Mouse (Mus musculus) MEL (cell line): ENCODE results near the gene Cxcl2. TPM values are rescaled to one million over a fixed set of nuclear protein-coding genes. Genes with fewer than 3 reads are reported as not detected.

Experiments
- DNase-seq: peaks from one replicate; pipeline ENCODE4 v3.0.0; 2011; ENCODE audit warnings: low read depth, low spot score
- H3K27ac ChIP-seq: 2 replicates; pipeline ENCODE4 v1.5.1; 2012; ENCODE audit warnings: low read depth, mild to moderate bottlenecking, control low read depth, low read length, moderate library complexity; ENCODE audit not compliant: control insufficient read depth
- H3K27me3 ChIP-seq, 2 experiments: fragments of 150-350 bp in 1 of 2; sonication (generic) in 1 of 2; 2 replicates each; pipeline ENCODE4 v1.6.1; 2012; ENCODE audit warnings: low read length in 2 of 2, mild to moderate bottlenecking in 2 of 2, improper control_type of control experiment in 1 of 2, moderate library complexity in 1 of 2; ENCODE audit not compliant: insufficient read depth in 2 of 2, control insufficient read depth in 1 of 2
- H3K36me3 ChIP-seq, 2 experiments: 2 replicates each; pipeline ENCODE4 v1.6.1; 2012 to 2014; ENCODE audit warnings: low read length in 2 of 2, improper control_type of control experiment in 1 of 2, inconsistent platforms in 1 of 2, mild to moderate bottlenecking in 1 of 2; ENCODE audit not compliant: insufficient read depth in 2 of 2, control insufficient read depth in 1 of 2
- H3K4me1 ChIP-seq, 2 experiments: fragments of 150-350 bp in 1 of 2; sonication (generic) in 1 of 2; 2 replicates each; pipeline ENCODE4 v1.6.1; 2012; ENCODE audit warnings: low read length in 2 of 2, improper control_type of control experiment in 1 of 2, mild to moderate bottlenecking in 1 of 2; ENCODE audit not compliant: insufficient read depth in 2 of 2, control insufficient read depth in 1 of 2
- H3K4me3 ChIP-seq, 2 experiments: fragments of 150-350 bp in 1 of 2; sonication (generic) in 1 of 2; 2 replicates each; pipeline ENCODE4 v1.5.1; 2012; ENCODE audit warnings: low read depth in 2 of 2, low read length in 2 of 2, mild to moderate bottlenecking in 2 of 2, moderate library complexity in 2 of 2, control low read depth in 1 of 2, improper control_type of control experiment in 1 of 2; ENCODE audit not compliant: control insufficient read depth in 1 of 2, insufficient read depth in 1 of 2
- H3K79me2 ChIP-seq: 2 replicates; pipeline ENCODE4 v1.6.1; 2012; ENCODE audit warnings: mild to moderate bottlenecking, low read length, moderate library complexity; ENCODE audit not compliant: control insufficient read depth, poor library complexity, insufficient read depth
- H3K9ac ChIP-seq: 2 replicates; pipeline ENCODE4 v1.6.1; 2012; ENCODE audit warnings: low read depth, mild to moderate bottlenecking, control low read depth, low read length, moderate library complexity; ENCODE audit not compliant: control insufficient read depth, poor library complexity, severe bottlenecking
- H3K9me3 ChIP-seq: fragments of 150-350 bp; sonication (generic); replicated peaks from 2 replicates; pipeline ENCODE4 v1.6.1; 2012; ENCODE audit warnings: mild to moderate bottlenecking, low read length, improper control_type of control experiment, moderate library complexity; ENCODE audit not compliant: insufficient read depth
- CHD1 ChIP-seq: IDR thresholded peaks from 2 replicates; pipeline ENCODE4 v1.6.1; 2012; ENCODE audit warnings: low read depth, mild to moderate bottlenecking, inconsistent platforms, low read length, improper control_type of control experiment
- CHD2 ChIP-seq: IDR thresholded peaks from 2 replicates; pipeline ENCODE4 v1.6.1; 2011; ENCODE audit warnings: low read length, improper control_type of control experiment
- CTCF ChIP-seq, 3 experiments: IDR thresholded peaks in 2 of 3; conservative IDR thresholded peaks in 1 of 3; 2 replicates each; pipeline ENCODE4 v1.5.1; 2011 to 2012; ENCODE audit warnings: low read length in 3 of 3, low read depth in 2 of 3, mild to moderate bottlenecking in 2 of 3, improper control_type of control experiment in 1 of 3, inconsistent platforms in 1 of 3, mixed read lengths in 1 of 3, moderate library complexity in 1 of 3; ENCODE audit not compliant: control insufficient read depth in 1 of 3, insufficient read depth in 1 of 3, poor library complexity in 1 of 3, severe bottlenecking in 1 of 3
- E2F4 ChIP-seq: IDR thresholded peaks from 2 replicates; pipeline ENCODE4 v1.6.1; 2011; ENCODE audit warnings: low read depth, low read length, improper control_type of control experiment, borderline replicate concordance
- ELF1 ChIP-seq: IDR thresholded peaks from 2 replicates; pipeline ENCODE4 v1.6.1; 2014; ENCODE audit warnings: low read depth, mild to moderate bottlenecking, inconsistent platforms, low read length, improper control_type of control experiment, moderate library complexity
- EP300 ChIP-seq, 2 experiments: IDR thresholded peaks; 2 replicates each; pipeline ENCODE4 v1.6.1; 2011; ENCODE audit warnings: improper control_type of control experiment in 2 of 2, low read length in 2 of 2, low read depth in 1 of 2, mild to moderate bottlenecking in 1 of 2
- ETS1 ChIP-seq: IDR thresholded peaks from 2 replicates; pipeline ENCODE4 v1.6.1; 2012; ENCODE audit warnings: low read depth, mild to moderate bottlenecking, inconsistent platforms, low read length, improper control_type of control experiment, moderate library complexity
- GABPA ChIP-seq: IDR thresholded peaks from 2 replicates; pipeline ENCODE4 v1.6.1; 2012; ENCODE audit warnings: low read depth, mild to moderate bottlenecking, inconsistent platforms, low read length, improper control_type of control experiment, moderate library complexity
- GATA1 ChIP-seq: IDR thresholded peaks from 2 replicates; pipeline ENCODE4 v1.6.1; 2011; ENCODE audit warnings: low read depth, low read length, improper control_type of control experiment
- HCFC1 ChIP-seq: IDR thresholded peaks from 2 replicates; pipeline ENCODE4 v1.6.1; 2012; ENCODE audit warnings: low read depth, mild to moderate bottlenecking, inconsistent platforms, low read length, improper control_type of control experiment, moderate library complexity
- MAFK ChIP-seq: IDR thresholded peaks from 2 replicates; pipeline ENCODE4 v1.6.1; 2011; ENCODE audit warnings: low read depth, mild to moderate bottlenecking, low read length, improper control_type of control experiment, borderline replicate concordance
- MAZ ChIP-seq: IDR thresholded peaks from 2 replicates; pipeline ENCODE4 v1.6.1; 2012; ENCODE audit warnings: low read depth, mild to moderate bottlenecking, inconsistent platforms, low read length, improper control_type of control experiment
- MXI1 ChIP-seq: IDR thresholded peaks from 2 replicates; pipeline ENCODE4 v1.6.1; 2011; ENCODE audit warnings: mild to moderate bottlenecking, low read depth, low read length, improper control_type of control experiment
- MYC ChIP-seq: IDR thresholded peaks from 2 replicates; pipeline ENCODE4 v1.6.1; 2011; ENCODE audit warnings: low read depth, mild to moderate bottlenecking, low read length, improper control_type of control experiment, moderate library complexity
- POLR2A ChIP-seq, 2 experiments: IDR thresholded peaks; 2 replicates each; pipeline ENCODE4 v1.6.1; 2011 to 2012; ENCODE audit warnings: low read length in 2 of 2, mild to moderate bottlenecking in 2 of 2, control low read depth in 1 of 2, improper control_type of control experiment in 1 of 2, low read depth in 1 of 2, moderate library complexity in 1 of 2; ENCODE audit not compliant: control insufficient read depth in 1 of 2, insufficient read depth in 1 of 2, poor library complexity in 1 of 2
- POLR2AphosphoS2 ChIP-seq: IDR thresholded peaks from 2 replicates; pipeline ENCODE4 v1.6.1; 2011; ENCODE audit warnings: low read length, improper control_type of control experiment
- RAD21 ChIP-seq: IDR thresholded peaks from 2 replicates; pipeline ENCODE4 v1.6.1; 2011; ENCODE audit warnings: mild to moderate bottlenecking, low read depth, low read length, improper control_type of control experiment
- SIN3A ChIP-seq: IDR thresholded peaks from 2 replicates; pipeline ENCODE4 v1.6.1; 2012; ENCODE audit warnings: low read length, improper control_type of control experiment, inconsistent platforms
- TAL1 ChIP-seq: IDR thresholded peaks from 2 replicates; pipeline ENCODE4 v1.6.1; 2012; ENCODE audit warnings: mild to moderate bottlenecking, inconsistent platforms, low read length, moderate library complexity, mixed read lengths
- TCF12 ChIP-seq: IDR thresholded peaks from 2 replicates; pipeline ENCODE4 v1.6.1; 2014; ENCODE audit warnings: low read depth, mild to moderate bottlenecking, inconsistent platforms, low read length, improper control_type of control experiment, moderate library complexity
- USF2 ChIP-seq, 2 experiments: IDR thresholded peaks; 2 replicates each; pipeline ENCODE4 v1.6.1; 2011 to 2012; ENCODE audit warnings: improper control_type of control experiment in 2 of 2, low read length in 2 of 2, borderline replicate concordance in 1 of 2, inconsistent platforms in 1 of 2, low read depth in 1 of 2, mild to moderate bottlenecking in 1 of 2; ENCODE audit not compliant: insufficient read depth in 1 of 2
- ZC3H11A ChIP-seq: IDR thresholded peaks from 2 replicates; pipeline ENCODE4 v1.6.1; 2012; ENCODE audit warnings: low read depth, mild to moderate bottlenecking, inconsistent platforms, low read length, improper control_type of control experiment
- ZMIZ1 ChIP-seq: IDR thresholded peaks from 2 replicates; pipeline ENCODE4 v1.6.1; 2012; ENCODE audit warnings: low read depth, mild to moderate bottlenecking, inconsistent platforms, low read length, improper control_type of control experiment, moderate library complexity
- polyA plus RNA-seq, 2 experiments: library from polyadenylated mRNA; stranded (reverse) in 1 of 2; unstranded in 1 of 2; fragments of >175 nt in 1 of 2; fragments of >200 nt in 1 of 2; gene quantifications; 2 replicates each; pipeline versions ENCODE4 v1.2.1 to v1.2.4; 2012; ENCODE audit warnings: low replicate concordance in 2 of 2, low read depth in 1 of 2; ENCODE audit not compliant: insufficient read length in 2 of 2, insufficient read depth in 1 of 2, missing spikeins in 1 of 2
- total RNA-seq: library from RNA; depleted of rRNA; stranded (reverse); fragments of 300-350 nt; gene quantifications from 2 replicates; pipeline ENCODE4 v1.2.3, GENCODE M21; 2012

Cxcl2 gene
- total and polyA plus RNA-seq, 3 experiments, result not detected

DNA sequence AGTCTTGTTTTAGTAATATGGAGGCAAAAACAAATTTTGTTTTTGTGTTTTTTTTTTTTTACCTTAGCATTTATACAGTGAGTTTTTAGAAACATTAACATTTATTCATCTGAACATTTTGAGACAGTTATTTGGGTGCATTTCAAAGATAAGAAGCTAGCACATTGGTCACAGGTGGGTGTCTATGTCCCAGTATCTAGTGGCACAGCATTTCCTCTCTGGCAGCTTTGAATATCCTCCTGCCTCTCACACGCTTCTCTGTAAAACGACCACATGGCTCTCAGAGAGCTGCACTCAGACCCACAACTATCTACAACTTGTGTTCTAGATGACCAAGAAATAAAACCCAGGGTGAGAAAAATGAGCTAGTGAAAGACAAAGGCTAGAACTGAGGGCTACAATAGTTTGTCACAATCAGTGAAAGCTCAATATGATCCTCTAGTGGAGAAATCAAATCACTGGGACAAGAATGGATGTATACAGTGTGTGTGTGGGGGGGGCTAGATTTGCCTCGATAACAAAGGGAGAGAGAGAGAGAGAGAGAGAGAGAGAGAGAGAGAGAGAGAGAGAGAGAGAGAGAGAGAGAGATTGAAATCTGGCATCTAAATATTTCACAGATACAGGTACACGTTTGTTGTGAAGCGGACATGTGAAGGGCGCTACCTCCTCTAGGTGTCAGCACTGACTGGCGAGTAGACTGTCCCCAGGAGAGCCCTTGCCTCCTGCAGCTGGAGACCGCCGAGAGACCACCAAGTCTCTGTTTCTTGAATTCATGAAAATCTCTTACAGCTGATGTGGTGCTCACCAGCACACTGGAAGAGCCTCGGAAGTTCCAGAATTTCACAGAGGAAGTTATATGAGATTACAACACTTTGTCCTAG, 1.1 kb upstream of the Cxcl2 start:
- H3K4me1 ChIP-seq, result peaks cover 2 to 5% of the 10 kb centered on the region in 2 experiments; a peak in 3 of 4 replicates
- no peak for TF ChIP-seq CHD2
- no peak for TF ChIP-seq E2F4
- TF ChIP-seq TCF12, result peak; percentile 83
- no peak for TF ChIP-seq ZC3H11A
- no peak for TF ChIP-seq GATA1
- no peak for TF ChIP-seq CHD1
- TF ChIP-seq MAZ, result no peak
- TF ChIP-seq POLR2AphosphoS2, result no peak
- no peak for TF ChIP-seq MAFK
- TF ChIP-seq EP300 (IDR thresholded peaks at IDR 0.05; ENCODE audit: low read depth in 1 of 2, low read length in 2 of 2), result peak in 1 of 2 experiments; percentile 56; a peak in 2 of 4 replicates
- TF ChIP-seq POLR2A (IDR thresholded peaks at IDR 0.05; ENCODE audit: control insufficient read depth in 1 of 2, insufficient read depth in 1 of 2, low read depth in 1 of 2, low read length in 2 of 2, poor library complexity in 1 of 2), result no peak
- TF ChIP-seq CTCF (IDR thresholded peaks at IDR 0.05 in 2 of 3, conservative IDR thresholded peaks at IDR 0.05 in 1 of 3; ENCODE audit: control insufficient read depth in 1 of 3, insufficient read depth in 1 of 3, low read depth in 2 of 3, low read length in 3 of 3, poor library complexity in 1 of 3, severe bottlenecking in 1 of 3), result no peak
- no peak for TF ChIP-seq RAD21
- TF ChIP-seq HCFC1, result no peak
- TF ChIP-seq MYC, result no peak
- no peak for TF ChIP-seq SIN3A
- TF ChIP-seq GABPA, result no peak
- no peak for TF ChIP-seq ZMIZ1
- TF ChIP-seq ELF1, result no peak
- TF ChIP-seq TAL1, result 0 out of 2 replicates have a peak, but pooled peaks have one; percentile 6
- TF ChIP-seq USF2 (IDR thresholded peaks at IDR 0.05; ENCODE audit: borderline replicate concordance in 1 of 2, insufficient read depth in 1 of 2, low read depth in 1 of 2, low read length in 2 of 2), result no peak
- TF ChIP-seq MXI1, result no peak
- TF ChIP-seq ETS1, result 0 out of 2 replicates have a peak, but pooled peaks have one; percentile 20
- H3K4me3 ChIP-seq, result no peak overlapping the region
- no peaks in the 10 kb centered on the region for H3K79me2 ChIP-seq
- H3K27ac ChIP-seq, result no peak overlapping the region
- H3K36me3 ChIP-seq, result peaks cover 0 to 2% of the 10 kb centered on the region in 2 experiments; a peak in 2 of 4 replicates
- H3K9ac ChIP-seq, result no peak overlapping the region
- peaks cover 6 to 17% of the 10 kb centered on the region in 2 experiments; a peak in 3 of 4 replicates for H3K27me3 ChIP-seq
- DNase-seq, result no peak
- no peaks in the 10 kb centered on the region for H3K9me3 ChIP-seq
